Mouse (Mus musculus): ENCODE data around the gene Gm20503. TPM values are rescaled to one million over a fixed set of nuclear protein-coding genes. Genes with fewer than 3 reads are reported as not detected.

Gene Gm20503
- total and polyA plus RNA-seq, 3 experiments, result 3.3 TPM; not detected in 2

DNA sequence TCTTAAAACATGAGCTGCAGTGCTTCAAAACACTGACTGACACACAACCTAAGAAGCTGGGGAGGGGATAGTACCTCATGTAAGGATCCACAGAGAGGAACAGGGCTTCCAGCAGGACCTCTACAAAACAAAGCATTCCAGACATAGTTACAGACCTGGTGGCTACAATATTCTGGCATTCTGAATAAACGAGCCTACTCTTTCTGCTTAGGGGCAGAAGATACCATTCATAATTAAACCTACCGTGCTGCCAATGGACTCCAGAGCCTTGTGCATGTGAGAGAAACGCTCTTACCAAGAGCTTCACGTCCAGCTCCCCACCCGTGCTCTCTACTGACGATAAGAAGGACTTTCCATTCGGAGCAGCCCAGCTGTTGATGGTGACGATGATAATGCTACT lies 20.2 kb upstream of the Gm20503 start:
- TF ChIP-seq CTCF (IDR thresholded peaks at IDR 0.05 in 2 of 3, conservative IDR thresholded peaks at IDR 0.05 in 1 of 3; ENCODE audit: control insufficient read depth in 1 of 3, insufficient read depth in 1 of 3, low read depth in 2 of 3, low read length in 3 of 3, poor library complexity in 1 of 3, severe bottlenecking in 1 of 3), result no peak
- TF ChIP-seq SIN3A (IDR thresholded peaks at IDR 0.05; ENCODE audit: low read length), result no peak
- TF ChIP-seq CHD1 (IDR thresholded peaks at IDR 0.05; ENCODE audit: low read depth, low read length), result no peak
- TF ChIP-seq POLR2A (IDR thresholded peaks at IDR 0.05; ENCODE audit: control insufficient read depth in 1 of 2, insufficient read depth in 1 of 2, low read depth in 1 of 2, low read length in 2 of 2, poor library complexity in 1 of 2), result no peak
- no peak for TF ChIP-seq MAZ (IDR thresholded peaks at IDR 0.05; ENCODE audit: low read depth, low read length)
- no peak for TF ChIP-seq BHLHE40 (IDR thresholded peaks at IDR 0.05; ENCODE audit: borderline replicate concordance, low read depth, low read length)
- TF ChIP-seq MXI1 (IDR thresholded peaks at IDR 0.05; ENCODE audit: low read depth, low read length), result no peak
- TF ChIP-seq RAD21 (IDR thresholded peaks at IDR 0.05; ENCODE audit: low read depth, low read length), result no peak
- TF ChIP-seq JUND (IDR thresholded peaks at IDR 0.05; ENCODE audit: low read depth, low read length), result no peak
- TF ChIP-seq RCOR1 (IDR thresholded peaks at IDR 0.05; ENCODE audit: low read depth, low read length), result no peak
- TF ChIP-seq GATA1 (IDR thresholded peaks at IDR 0.05; ENCODE audit: low read depth, low read length), result no peak
- no peak for TF ChIP-seq CHD2 (IDR thresholded peaks at IDR 0.05; ENCODE audit: low read length)
- DNase-seq (ENCODE audit: low read depth, low spot score), result no peak

DNA sequence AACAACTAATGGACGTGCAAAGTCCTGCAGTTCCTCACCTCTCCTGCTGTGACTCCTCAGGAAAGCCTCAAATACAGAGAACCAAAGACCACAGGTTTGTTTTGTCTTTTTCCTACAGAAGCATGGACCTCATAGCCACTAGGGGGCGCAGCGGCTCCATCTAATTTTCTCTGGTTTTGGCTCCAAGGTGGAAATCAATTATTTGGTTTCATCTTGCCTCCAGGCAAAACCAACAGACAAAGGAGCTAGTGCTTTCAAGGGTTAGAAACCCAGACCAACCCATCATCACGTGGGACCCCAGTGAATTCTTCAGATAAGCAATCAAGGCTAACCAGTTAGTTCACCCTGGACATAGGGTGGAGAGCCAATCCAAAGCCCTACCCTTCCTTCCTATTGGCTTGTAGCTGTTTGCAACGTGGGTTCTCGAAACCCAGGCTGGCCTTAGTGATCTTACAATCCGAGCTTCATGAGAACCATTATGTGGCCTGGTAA lies 17.8 kb upstream of the Gm20503 start:
- peak overlapping the region; percentile 22; the same call in 1 of the 2 replicates for H3K27ac ChIP-seq (ENCODE audit: control insufficient read depth, low read depth, low read length)
- no peaks in the 10 kb centered on the region for H3K9me3 ChIP-seq (replicated peaks; ENCODE audit: insufficient read depth, low read length)
- no peaks in the 10 kb centered on the region for H3K27me3 ChIP-seq (ENCODE audit: control insufficient read depth in 1 of 2, insufficient read depth in 2 of 2, low read length in 2 of 2)
- H3K4me1 ChIP-seq (ENCODE audit: control insufficient read depth in 1 of 2, insufficient read depth in 2 of 2, low read length in 2 of 2), result peaks cover 16 to 25% of the 10 kb centered on the region in 2 experiments
- DNase-seq (ENCODE audit: low read depth, low spot score), result peak; percentile 89
- H3K4me3 ChIP-seq (ENCODE audit: control insufficient read depth in 1 of 2, insufficient read depth in 1 of 2, low read depth in 2 of 2, low read length in 2 of 2), result peak overlapping the region; percentile 48 to 89
- peak overlapping the region; percentile 41 for H3K9ac ChIP-seq (ENCODE audit: control insufficient read depth, low read depth, low read length, poor library complexity, severe bottlenecking)
- H3K79me2 ChIP-seq (ENCODE audit: control insufficient read depth, insufficient read depth, low read length, poor library complexity), result no peaks in the 10 kb centered on the region; the same call in 1 of the 2 replicates
- H3K36me3 ChIP-seq (ENCODE audit: control insufficient read depth in 1 of 2, insufficient read depth in 2 of 2, low read length in 2 of 2), result peaks cover 0 to 28% of the 10 kb centered on the region in 2 experiments; a peak in 2 of 4 replicates
- TF ChIP-seq TAL1 (IDR thresholded peaks at IDR 0.05; ENCODE audit: low read length) (0 out of 2 replicates have a peak, but pooled peaks have one; percentile 6), HCFC1 (IDR thresholded peaks at IDR 0.05; ENCODE audit: low read depth, low read length) (0 out of 2 replicates have a peak, but pooled peaks have one; percentile 35), CTCF (IDR thresholded peaks at IDR 0.05 in 2 of 3, conservative IDR thresholded peaks at IDR 0.05 in 1 of 3; ENCODE audit: control insufficient read depth in 1 of 3, insufficient read depth in 1 of 3, low read depth in 2 of 3, low read length in 3 of 3, poor library complexity in 1 of 3, severe bottlenecking in 1 of 3) (peak; percentile 82 to 97 (median 88)), POLR2A (IDR thresholded peaks at IDR 0.05; ENCODE audit: control insufficient read depth in 1 of 2, insufficient read depth in 1 of 2, low read depth in 1 of 2, low read length in 2 of 2, poor library complexity in 1 of 2) (no peak), SIN3A (IDR thresholded peaks at IDR 0.05; ENCODE audit: low read length) (peak; percentile 75), ELF1 (IDR thresholded peaks at IDR 0.05; ENCODE audit: low read depth, low read length) (no peak), KAT2A (conservative IDR thresholded peaks at IDR 0.05; ENCODE audit: low read depth, low read length) (no peak), JUND (IDR thresholded peaks at IDR 0.05; ENCODE audit: low read depth, low read length) (no peak), MAZ (IDR thresholded peaks at IDR 0.05; ENCODE audit: low read depth, low read length) (no peak), USF2 (IDR thresholded peaks at IDR 0.05; ENCODE audit: borderline replicate concordance in 1 of 2, insufficient read depth in 1 of 2, low read depth in 1 of 2, low read length in 2 of 2) (no peak), RCOR1 (IDR thresholded peaks at IDR 0.05; ENCODE audit: low read depth, low read length) (no peak), NELFE (IDR thresholded peaks at IDR 0.05; ENCODE audit: low read depth, low read length) (no peak), UBTF (IDR thresholded peaks at IDR 0.05; ENCODE audit: borderline replicate concordance, insufficient read depth, low read depth, low read length) (no peak), MYB (IDR thresholded peaks at IDR 0.05; ENCODE audit: low read depth, low read length) (no peak), USF1 (IDR thresholded peaks at IDR 0.05; ENCODE audit: low read depth, low read length) (peak; percentile 68), MAFK (IDR thresholded peaks at IDR 0.05; ENCODE audit: borderline replicate concordance, low read depth, low read length) (no peak), MYC (IDR thresholded peaks at IDR 0.05; ENCODE audit: low read depth, low read length) (peak; percentile 55; the same call in 1 of the 2 replicates), POLR2AphosphoS5 (IDR thresholded peaks at IDR 0.05; ENCODE audit: borderline replicate concordance, low read depth, low read length) (no peak), E2F4 (IDR thresholded peaks at IDR 0.05; ENCODE audit: borderline replicate concordance, low read depth, low read length) (no peak), NRF1 (IDR thresholded peaks at IDR 0.05; ENCODE audit: insufficient read depth, low read depth, low read length, poor library complexity, severe bottlenecking) (no peak), ZNF384 (IDR thresholded peaks at IDR 0.05; ENCODE audit: low read depth, low read length) (no peak), ETS1 (IDR thresholded peaks at IDR 0.05; ENCODE audit: low read depth, low read length) (no peak), RAD21 (IDR thresholded peaks at IDR 0.05; ENCODE audit: low read depth, low read length) (peak; percentile 94), MXI1 (IDR thresholded peaks at IDR 0.05; ENCODE audit: low read depth, low read length) (peak; percentile 14; the same call in 1 of the 2 replicates), BHLHE40 (IDR thresholded peaks at IDR 0.05; ENCODE audit: borderline replicate concordance, low read depth, low read length) (no peak)

More for the DNA sequence above, 20.2 kb upstream of the Gm20503 start:
- Histone ChIP-seq H3K27ac (ENCODE audit: control insufficient read depth, low read depth, low read length) (no peak overlapping the region), H3K4me1 (ENCODE audit: control insufficient read depth in 1 of 2, insufficient read depth in 2 of 2, low read length in 2 of 2) (peaks cover 0 to 4% of the 10 kb centered on the region in 2 experiments; a peak in 3 of 4 replicates), H3K79me2 (ENCODE audit: control insufficient read depth, insufficient read depth, low read length, poor library complexity) (no peaks in the 10 kb centered on the region; the same call in 1 of the 2 replicates), H3K27me3 (ENCODE audit: control insufficient read depth in 1 of 2, insufficient read depth in 2 of 2, low read length in 2 of 2) (no peaks in the 10 kb centered on the region), H3K36me3 (ENCODE audit: control insufficient read depth in 1 of 2, insufficient read depth in 2 of 2, low read length in 2 of 2) (peaks cover 0 to 7% of the 10 kb centered on the region in 2 experiments; a peak in 3 of 4 replicates), H3K4me3 (ENCODE audit: control insufficient read depth in 1 of 2, insufficient read depth in 1 of 2, low read depth in 2 of 2, low read length in 2 of 2) (no peak overlapping the region), H3K9me3 (replicated peaks; ENCODE audit: insufficient read depth, low read length) (no peaks in the 10 kb centered on the region), H3K9ac (ENCODE audit: control insufficient read depth, low read depth, low read length, poor library complexity, severe bottlenecking) (no peak overlapping the region)
